Mouse (Mus musculus) thymus, adult 2 months (tissue): ENCODE results near the gene Tagln2.

Source experiments
- CTCF ChIP-seq: fragments of 200-500 bp; IDR thresholded peaks from 2 replicates; pipeline ENCODE4 v1.5.1; 2012; ENCODE audit warnings: mild to moderate bottlenecking, control low read depth, low read length, moderate library complexity, borderline replicate concordance; ENCODE audit not compliant: control insufficient read depth, poor library complexity, insufficient read depth; ENCODE audit errors: extremely low read depth
- POLR2A ChIP-seq: fragments of 200-500 bp; IDR thresholded peaks from 2 replicates; pipeline ENCODE4 v1.6.1; 2012; ENCODE audit warnings: mild to moderate bottlenecking, low read length, control low read depth, moderate library complexity; ENCODE audit not compliant: control insufficient read depth, poor library complexity, insufficient read depth; ENCODE audit errors: extremely low read depth

- TF ChIP-seq CTCF (no peak), POLR2A (no peak)
These were observed 12.0 kb upstream of the Tagln2 start for GRCm38 (mm10) chr1:172487859-172488258.
